Mouse (Mus musculus) G1E (cell line): Measurements from ENCODE around the gene Mapk11.

Source experiments
- CTCF ChIP-seq: IDR thresholded peaks from 2 replicates; pipeline ENCODE4 v1.5.1; 2012; ENCODE audit warnings: low read depth, low read length, inconsistent platforms, mixed read lengths
- GATA1 ChIP-seq: IDR thresholded peaks from 2 replicates; pipeline ENCODE4 v1.6.1; 2012; ENCODE audit warnings: borderline replicate concordance, low read length, inconsistent platforms, mixed read lengths
- GATA2 ChIP-seq: IDR thresholded peaks from 2 replicates; pipeline ENCODE4 v1.6.1; 2012; ENCODE audit warnings: low read depth, low read length, inconsistent platforms, borderline replicate concordance
- POLR2AphosphoS5 ChIP-seq: IDR thresholded peaks from 2 replicates; pipeline ENCODE4 v1.6.1; 2012; ENCODE audit warnings: low read depth, low read length, inconsistent platforms; ENCODE audit not compliant: insufficient replicate concordance
- TAL1 ChIP-seq: conservative IDR thresholded peaks from 2 replicates; pipeline ENCODE4 v1.6.1; 2012; ENCODE audit warnings: low read depth, low read length, inconsistent platforms, mixed read lengths

DNA sequence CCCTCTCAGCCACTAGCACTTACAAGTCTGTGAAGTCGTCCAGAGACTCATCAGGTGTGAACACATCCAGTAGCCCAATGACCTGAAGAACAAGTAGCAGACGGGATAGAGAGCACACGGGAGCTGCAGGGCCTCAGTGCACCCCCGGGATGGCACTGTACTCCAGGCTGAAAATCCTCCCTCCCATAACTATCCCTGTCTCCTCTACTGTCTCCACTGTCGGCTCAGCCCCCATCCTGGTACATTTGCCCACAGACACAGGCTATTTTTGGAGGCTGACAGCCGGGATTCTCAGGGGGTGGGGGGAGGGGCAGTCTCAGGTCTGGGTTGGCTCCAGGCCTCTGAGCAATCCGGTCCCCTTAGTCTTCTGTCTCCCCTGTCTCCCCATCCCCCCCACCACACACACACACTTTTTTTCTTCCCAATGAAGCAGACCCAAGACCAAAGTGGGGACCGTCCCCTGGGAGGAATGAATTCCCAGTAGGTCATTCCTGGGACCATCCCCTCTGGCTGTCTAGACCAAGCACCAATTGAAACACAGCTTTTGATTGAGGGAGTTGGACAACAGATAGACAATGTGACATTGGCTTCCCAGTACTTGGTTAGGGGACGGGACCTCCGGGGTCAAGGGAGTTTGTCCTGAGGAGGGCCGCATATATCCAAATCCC lies 11.9 kb downstream of the Mapk11 start:
- TF ChIP-seq CTCF = no peak
- no peak for TF ChIP-seq GATA1
- no peak for TF ChIP-seq POLR2AphosphoS5
- no peak for TF ChIP-seq TAL1
- TF ChIP-seq GATA2 = no peak
